Mouse (Mus musculus) testis, postnatal 10 days (tissue): ENCODE data around the gene Clic1.

ENCODE experiments used
- DNase-seq: peaks from one replicate; pipeline ENCODE4 v3.0.0; 2021; ENCODE audit warnings: low spot score

Clic1 gene

GRCm38 (mm10) chr17:35092403-35093198 lies 42.8 kb downstream of the Clic1 start:
- DNase-seq, result no peak

DNA sequence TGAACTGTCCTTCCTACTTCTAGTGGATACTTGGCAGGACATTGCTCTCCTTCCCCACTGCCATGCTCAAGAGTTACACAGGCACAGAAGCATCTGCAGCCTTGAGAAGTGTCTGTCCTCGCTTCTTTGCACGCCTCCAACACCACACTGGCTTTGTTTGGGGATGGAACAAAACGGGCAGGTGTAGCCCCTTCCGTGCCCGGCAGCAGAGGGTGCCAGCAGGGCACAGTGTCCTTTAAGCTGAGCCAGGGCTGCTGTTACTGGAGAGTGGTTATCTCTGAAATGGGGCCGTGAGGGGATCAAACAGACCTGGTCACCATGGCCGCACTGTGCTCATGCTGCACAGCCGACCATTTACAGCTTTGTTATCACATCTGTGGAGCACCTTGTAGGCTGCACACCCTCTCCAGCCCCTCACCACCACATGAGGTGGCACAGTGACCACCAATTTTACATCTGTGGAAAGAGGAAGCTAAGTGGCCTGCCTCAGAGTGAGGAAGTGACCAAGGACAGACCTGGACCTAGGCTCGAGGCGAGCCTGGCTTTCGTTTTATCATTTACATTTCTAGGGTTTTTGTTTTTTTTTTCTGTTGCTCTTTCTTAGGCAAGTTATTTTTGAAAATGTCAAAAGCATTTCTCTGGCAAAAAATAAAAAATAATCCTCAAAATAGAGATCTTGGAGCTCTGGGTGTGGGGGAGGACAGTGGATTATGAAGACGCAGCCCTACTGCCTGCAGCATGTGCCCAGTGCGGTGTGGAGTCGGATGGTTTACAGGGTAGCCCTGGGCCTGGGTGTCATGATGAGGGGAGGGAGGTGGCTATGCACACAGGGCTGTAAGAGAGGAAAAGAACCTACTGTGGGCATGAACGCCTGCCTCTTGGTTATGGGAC lies 45.0 kb downstream of the Clic1 start:
- DNase-seq, result no peak

DNA sequence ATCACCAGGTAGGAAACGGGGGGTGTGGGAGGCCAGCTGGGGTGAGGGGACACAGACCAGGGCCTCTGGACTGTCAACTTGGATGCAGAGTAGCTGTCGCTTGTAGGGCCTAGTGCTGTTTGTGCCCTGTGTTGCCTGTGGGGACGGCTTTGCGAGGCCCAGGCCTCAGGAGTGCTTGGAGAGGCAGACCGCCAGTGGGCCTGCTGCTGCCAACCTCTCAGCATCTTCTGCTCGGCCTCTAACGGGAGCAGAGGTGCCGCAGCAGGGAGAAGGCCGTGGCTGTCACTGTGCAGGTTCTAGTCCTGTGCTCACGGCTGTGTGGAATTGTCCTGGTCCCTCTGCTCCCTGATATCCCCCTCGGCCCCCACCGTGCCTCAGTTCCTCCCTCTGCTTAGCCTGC lies 46.8 kb downstream of the Clic1 start:
- no peak for DNase-seq

- DNase-seq, result no peak
These were observed 47.4 kb downstream of the Clic1 start for GRCm38 (mm10) chr17:35097164-35097655.

DNA sequence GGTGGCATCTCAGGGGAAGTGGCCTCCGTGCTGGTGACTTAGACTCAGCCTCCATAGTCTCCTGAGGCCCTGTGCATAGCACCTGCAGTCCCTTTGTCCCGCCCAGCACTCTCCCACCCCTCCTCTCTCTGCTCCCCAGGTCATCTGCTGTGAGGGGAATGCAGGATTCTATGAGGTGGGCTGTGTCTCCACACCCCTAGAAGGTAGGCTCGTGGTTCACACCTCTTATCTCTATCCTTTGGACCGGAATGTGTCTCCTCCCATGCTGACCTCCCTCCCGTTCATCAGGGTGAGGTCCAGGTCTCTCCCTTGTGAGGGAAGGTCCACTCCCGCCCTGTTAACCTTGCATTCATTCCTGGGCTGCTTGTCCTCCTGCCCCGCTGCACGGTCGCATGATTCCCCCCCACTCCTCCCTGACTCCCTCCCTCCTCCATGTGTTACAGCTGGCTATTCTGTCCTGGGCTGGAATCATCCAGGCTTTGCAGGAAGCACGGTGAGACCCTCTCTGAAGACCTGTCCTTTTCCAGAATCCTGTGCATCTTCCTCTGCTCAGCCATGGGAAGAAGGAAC lies 50.5 kb downstream of the Clic1 start:
- DNase-seq, result no peak

DNA sequence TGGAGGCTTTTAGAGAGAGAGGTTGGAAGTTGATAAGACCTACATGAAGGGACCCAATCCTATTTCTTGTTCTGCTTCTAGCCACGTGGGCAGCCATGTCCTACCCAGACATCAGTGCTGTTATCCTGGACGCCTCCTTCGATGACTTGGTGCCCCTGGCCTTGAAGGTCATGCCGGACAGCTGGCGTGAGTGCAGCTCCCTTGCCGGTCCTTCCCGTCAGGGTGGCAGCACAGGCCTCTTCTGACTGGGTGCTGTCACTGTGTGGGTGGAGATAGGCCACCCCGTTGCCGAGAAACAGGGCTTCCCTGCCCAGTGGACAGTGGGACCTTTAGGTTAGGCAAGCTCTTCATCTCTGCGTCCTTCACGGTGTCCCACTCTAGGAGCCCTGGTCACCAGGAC lies 51.4 kb downstream of the Clic1 start:
- DNase-seq, result no peak

GRCm38 (mm10) chr17:35102299-35102698 lies 52.5 kb downstream of the Clic1 start:
- DNase-seq, result no peak

GRCm38 (mm10) chr17:35103221-35103690 lies 53.5 kb downstream of the Clic1 start:
- no peak for DNase-seq

GRCm38 (mm10) chr17:35104079-35104478 lies 54.3 kb downstream of the Clic1 start:
- DNase-seq, result no peak

GRCm38 (mm10) chr17:35104754-35105153 lies 55.0 kb downstream of the Clic1 start:
- no peak for DNase-seq

DNA sequence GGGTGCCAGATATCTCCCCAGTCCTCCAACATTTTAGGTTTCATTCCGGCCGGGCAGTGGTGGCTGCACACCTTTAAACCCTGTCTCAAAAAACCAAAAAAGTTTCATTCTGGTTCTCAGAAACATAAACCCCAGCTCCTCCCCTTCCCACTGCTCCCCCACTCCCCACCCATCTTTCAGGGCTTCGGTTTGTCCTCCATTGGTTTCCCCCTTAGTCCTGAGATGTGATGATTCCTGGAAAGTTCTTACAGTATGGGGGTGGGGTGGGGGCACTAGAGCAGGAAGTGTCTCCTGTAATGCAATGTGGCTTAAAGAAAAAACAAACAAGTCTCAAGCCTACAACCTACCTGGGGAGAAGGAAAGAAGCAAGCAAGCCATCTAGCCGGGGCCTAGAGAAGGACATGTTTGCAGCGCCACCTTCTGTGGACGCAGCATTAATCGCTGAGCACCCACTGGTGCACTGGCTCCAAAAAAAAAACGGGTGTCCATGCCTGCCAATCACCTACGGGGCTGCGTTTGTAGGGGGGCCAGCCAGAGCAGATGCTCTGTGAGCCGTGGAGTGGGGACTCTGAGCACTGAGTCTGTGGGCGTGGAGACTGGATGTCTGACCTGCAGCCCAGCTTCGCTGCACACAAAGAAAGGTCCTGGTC lies 56.1 kb downstream of the Clic1 start:
- DNase-seq, result peak; percentile 64

- no peak for DNase-seq
These were observed 56.8 kb downstream of the Clic1 start for GRCm38 (mm10) chr17:35106522-35106921.

- DNase-seq, result no peak
These were observed 58.3 kb downstream of the Clic1 start, which contains the start of gene Ly6g5c for GRCm38 (mm10) chr17:35108097-35108496. Gene Ly6g5c, plus strand, starts transcription at chr17:35108279.
